Mouse (Mus musculus): ENCODE measurements around the gene Rnpepl1.

DNA sequence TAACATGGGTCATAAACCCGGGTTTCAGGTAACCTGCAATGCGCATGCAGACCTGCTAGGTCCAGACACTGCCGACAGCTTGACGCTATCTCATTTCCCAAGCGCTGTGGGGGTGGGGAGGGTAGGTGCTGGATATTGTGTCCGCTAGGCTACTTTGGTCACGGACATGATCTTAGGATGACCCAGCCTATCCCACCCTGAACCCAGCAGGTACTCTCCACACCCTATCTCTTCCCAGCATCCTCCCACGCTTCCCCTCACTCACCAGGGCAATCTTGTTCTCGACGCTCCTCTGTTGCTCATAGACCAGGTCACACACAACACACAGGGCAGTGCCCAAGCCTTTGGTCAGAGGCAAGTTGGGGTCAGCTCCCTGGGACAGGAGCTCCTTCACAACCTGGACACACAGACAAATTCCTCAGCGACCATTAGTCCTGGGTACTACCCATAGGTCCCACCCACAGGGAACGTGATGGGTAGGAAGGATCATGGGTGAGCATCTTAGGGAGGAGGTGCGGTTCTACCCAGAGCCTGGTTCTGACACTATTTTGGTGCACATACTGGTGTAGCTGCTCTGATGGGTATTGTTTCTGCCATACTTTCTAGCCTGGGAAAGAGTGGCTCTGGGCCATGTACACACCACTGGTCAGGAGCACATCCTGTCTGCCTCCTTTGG, 32.4 kb upstream of the Rnpepl1 start:
- TF ChIP-seq CTCF (IDR thresholded peaks at IDR 0.05; ENCODE audit: borderline replicate concordance, extremely low read depth, insufficient read depth, insufficient read length): no peak
- no peak for TF ChIP-seq POLR2A (IDR thresholded peaks at IDR 0.05; ENCODE audit: borderline replicate concordance, extremely low read depth, insufficient read depth, insufficient read length, poor library complexity, severe bottlenecking)
